Mouse (Mus musculus) liver, embryonic 16.5 days (tissue): ENCODE results near the gene Lingo4. TPM values are rescaled to one million over a fixed set of nuclear protein-coding genes. Genes with fewer than 3 reads are reported as not detected.

Source experiments
- ATAC-seq: fragments of 200-750 bp; cut with Nextera tagmentation; 2 replicates; pipeline ENCODE4 v1.8.0; 2017; ENCODE audit warnings: low read depth, mild to moderate bottlenecking, moderate number of reproducible peaks, moderate library complexity
- H3K27ac ChIP-seq: fragments of 300-500 bp; sonication (generic); 2 replicates; pipeline ENCODE4 v1.5.1; 2014; ENCODE audit warnings: mild to moderate bottlenecking, low read length
- H3K27me3 ChIP-seq: fragments of 300-500 bp; sonication (generic); 2 replicates; pipeline ENCODE4 v1.6.1; 2014; ENCODE audit warnings: low read depth, low read length, mixed read lengths; ENCODE audit not compliant: control insufficient read depth, insufficient read depth
- H3K36me3 ChIP-seq: fragments of 300-500 bp; sonication (generic); 2 replicates; pipeline ENCODE4 v1.6.1; 2014; ENCODE audit warnings: mild to moderate bottlenecking; ENCODE audit not compliant: control insufficient read depth, insufficient read depth
- H3K4me1 ChIP-seq: fragments of 300-500 bp; sonication (generic); 2 replicates; pipeline ENCODE4 v1.6.1; 2014; ENCODE audit warnings: low read depth, low read length, mixed read lengths; ENCODE audit not compliant: control insufficient read depth
- H3K4me2 ChIP-seq: fragments of 300-500 bp; sonication (generic); 2 replicates; pipeline ENCODE4 v1.6.1; 2014; ENCODE audit warnings: low read depth, low read length, mixed read lengths
- H3K4me3 ChIP-seq: fragments of 300-500 bp; sonication (generic); 2 replicates; pipeline ENCODE4 v1.5.1; 2014; ENCODE audit warnings: low read depth, mild to moderate bottlenecking, low read length
- H3K9ac ChIP-seq: fragments of 300-500 bp; sonication (generic); 2 replicates; pipeline ENCODE4 v1.6.1; 2014; ENCODE audit warnings: low read depth, low read length
- H3K9me3 ChIP-seq: fragments of 300-500 bp; sonication (generic); replicated peaks from 2 replicates; pipeline ENCODE4 v1.6.1; 2016; ENCODE audit warnings: low read length; ENCODE audit not compliant: control insufficient read depth
- WGBS: fragments of 180-500 bp; shearing (Covaris S2); extraction: QIAGEN DNeasy Blood & Tissue Kit; methylation state at CpG from one replicate; pipeline ENCODE4 v1.1.7; 2014; ENCODE audit not compliant: insufficient replicate concordance; 5-methylcytosine and 5-hydroxymethylcytosine counted together
- polyA plus RNA-seq: library from polyadenylated mRNA; unstranded; fragments of >200 nt; fragmentation: Nextera tagmentation; extraction: Ambion mirVana; gene quantifications from 2 replicates; pipeline ENCODE4 v1.2.1, GENCODE M21; 2015

The Lingo4 gene
- polyA plus RNA-seq, result 0.06 TPM in 2 replicates

GRCm38 (mm10) chr3:94398217-94398616 is at the start of gene Lingo4:
Gene Lingo4 (plus strand): TSS chr3:94398517.
- Histone ChIP-seq H3K36me3 (no peaks in the 10 kb centered on the region), H3K27ac (no peak within 1 kb of the TSS), H3K9ac (no peak within 1 kb of the TSS), H3K9me3 (no peaks in the 10 kb centered on the region), H3K27me3 (peaks cover 38% of the 10 kb centered on the region), H3K4me1 (no peaks in the 10 kb centered on the region), H3K4me3 (no peak within 1 kb of the TSS), H3K4me2 (0 out of 2 replicates have a peak within 1 kb of the TSS, but pooled peaks have one; percentile 15)
- 55% methylated on average over 6 of the region's 6 CpGs for WGBS
- no peak for ATAC-seq

- Histone ChIP-seq H3K9me3 (no peaks in the 10 kb centered on the region), H3K4me3 (no peak overlapping the region), H3K36me3 (no peaks in the 10 kb centered on the region), H3K4me2 (no peak overlapping the region), H3K27ac (no peak overlapping the region), H3K27me3 (peaks cover 34% of the 10 kb centered on the region), H3K9ac (no peak overlapping the region), H3K4me1 (no peaks in the 10 kb centered on the region)
- 3% methylated on average over 1 of the region's 1 CpGs for WGBS
- no peak for ATAC-seq
Measured at GRCm38 (mm10) chr3:94360812-94361211, 37.5 kb upstream of the Lingo4 start.

- peak within 1 kb of the TSS; percentile 66 for H3K4me2 ChIP-seq
- peaks cover 34% of the 10 kb centered on the region for H3K27me3 ChIP-seq
- 51% methylated on average over 7 of the region's 7 CpGs for WGBS
- H3K27ac ChIP-seq, result no peak within 1 kb of the TSS
- H3K36me3 ChIP-seq, result no peaks in the 10 kb centered on the region
- no peak for ATAC-seq
- no peaks in the 10 kb centered on the region for H3K9me3 ChIP-seq
- H3K9ac ChIP-seq, result no peak within 1 kb of the TSS; the same call in 1 of the 2 replicates
- peak within 1 kb of the TSS; percentile 42; the same call in 1 of the 2 replicates for H3K4me3 ChIP-seq
- H3K4me1 ChIP-seq, result no peaks in the 10 kb centered on the region
Measured at GRCm38 (mm10) chr3:94362138-94362537, 36.2 kb upstream of the Lingo4 start, which contains the start of gene C2cd4d. Gene C2cd4d (plus strand): TSS chr3:94362438.

- Histone ChIP-seq H3K4me1 (no peaks in the 10 kb centered on the region), H3K27me3 (peaks cover 34% of the 10 kb centered on the region), H3K36me3 (no peaks in the 10 kb centered on the region), H3K4me3 (peak overlapping the region; percentile 42), H3K27ac (no peak overlapping the region), H3K9ac (peak overlapping the region; percentile 33; the same call in 1 of the 2 replicates), H3K9me3 (no peaks in the 10 kb centered on the region), H3K4me2 (peak overlapping the region; percentile 66)
- WGBS, result 4% methylated on average over 97 of the region's 97 CpGs
- ATAC-seq, result peak; percentile 17; the same call in 1 of the 2 replicates
Measured at GRCm38 (mm10) chr3:94363291-94364153, 34.8 kb upstream of the Lingo4 start.

- H3K27me3 ChIP-seq, result peaks cover 34% of the 10 kb centered on the region
Measured at GRCm38 (mm10) chr3:94364154-94364526, 34.2 kb upstream of the Lingo4 start.

GRCm38 (mm10) chr3:94366761-94367160 is 31.6 kb upstream of the Lingo4 start:
- no peak overlapping the region for H3K27ac ChIP-seq
- WGBS, result 14% methylated on average over 3 of the region's 3 CpGs
- ATAC-seq, result no peak
- no peak overlapping the region for H3K4me2 ChIP-seq
- H3K36me3 ChIP-seq, result no peaks in the 10 kb centered on the region
- no peaks in the 10 kb centered on the region for H3K4me1 ChIP-seq
- no peak overlapping the region for H3K4me3 ChIP-seq
- H3K9me3 ChIP-seq, result no peaks in the 10 kb centered on the region
- no peak overlapping the region for H3K9ac ChIP-seq
- peaks cover 34% of the 10 kb centered on the region for H3K27me3 ChIP-seq

More at GRCm38 (mm10) chr3:94364154-94364526, 34.2 kb upstream of the Lingo4 start:
- Histone ChIP-seq H3K4me3 (peak overlapping the region; percentile 42), H3K9ac (peak overlapping the region; percentile 33; the same call in 1 of the 2 replicates), H3K27ac (no peak overlapping the region), H3K4me2 (peak overlapping the region; percentile 66), H3K36me3 (no peaks in the 10 kb centered on the region), H3K9me3 (no peaks in the 10 kb centered on the region), H3K4me1 (no peaks in the 10 kb centered on the region)
- 5% methylated on average over 23 of the region's 23 CpGs for WGBS
- ATAC-seq, result no peak

- no peak overlapping the region for H3K4me2 ChIP-seq
- no peak for ATAC-seq
- H3K27me3 ChIP-seq, result peaks cover 26% of the 10 kb centered on the region
- no peaks in the 10 kb centered on the region for H3K36me3 ChIP-seq
- 59% methylated on average over 6 of the region's 6 CpGs for WGBS
- no peaks in the 10 kb centered on the region for H3K4me1 ChIP-seq
- H3K4me3 ChIP-seq, result no peak overlapping the region
- no peak overlapping the region for H3K9ac ChIP-seq
- no peak overlapping the region for H3K27ac ChIP-seq
- no peaks in the 10 kb centered on the region for H3K9me3 ChIP-seq
Measured at GRCm38 (mm10) chr3:94367511-94367910, 30.8 kb upstream of the Lingo4 start.

- Histone ChIP-seq H3K9ac (no peak overlapping the region), H3K4me1 (no peaks in the 10 kb centered on the region; the same call in none of the 2 replicates), H3K4me2 (no peak overlapping the region), H3K4me3 (no peak overlapping the region), H3K27ac (no peak overlapping the region), H3K27me3 (peaks cover 16% of the 10 kb centered on the region), H3K9me3 (no peaks in the 10 kb centered on the region), H3K36me3 (no peaks in the 10 kb centered on the region)
- no peak for ATAC-seq
- WGBS, result 46% methylated on average over 6 of the region's 6 CpGs
Measured at GRCm38 (mm10) chr3:94368631-94369030, 29.7 kb upstream of the Lingo4 start.

- H3K4me3 ChIP-seq, result no peak overlapping the region
- H3K4me1 ChIP-seq, result no peaks in the 10 kb centered on the region; the same call in none of the 2 replicates
- H3K36me3 ChIP-seq, result no peaks in the 10 kb centered on the region
- no peak overlapping the region for H3K27ac ChIP-seq
- ATAC-seq, result no peak; the same call in 1 of the 2 replicates
- no peak overlapping the region for H3K4me2 ChIP-seq
- H3K9ac ChIP-seq, result no peak overlapping the region
- H3K27me3 ChIP-seq, result peaks cover 6% of the 10 kb centered on the region
- no peaks in the 10 kb centered on the region for H3K9me3 ChIP-seq
- 34% methylated on average over 2 of the region's 2 CpGs for WGBS
Measured at GRCm38 (mm10) chr3:94369709-94370108, 28.6 kb upstream of the Lingo4 start.
